Mouse (Mus musculus): ENCODE data around the gene Arrdc2. TPM values are rescaled to one million over a fixed set of nuclear protein-coding genes. Genes with fewer than 3 reads are reported as not detected.

Gene Arrdc2
- polyA plus RNA-seq, 1 experiment from 2014 or later, result 9.6 TPM

DNA sequence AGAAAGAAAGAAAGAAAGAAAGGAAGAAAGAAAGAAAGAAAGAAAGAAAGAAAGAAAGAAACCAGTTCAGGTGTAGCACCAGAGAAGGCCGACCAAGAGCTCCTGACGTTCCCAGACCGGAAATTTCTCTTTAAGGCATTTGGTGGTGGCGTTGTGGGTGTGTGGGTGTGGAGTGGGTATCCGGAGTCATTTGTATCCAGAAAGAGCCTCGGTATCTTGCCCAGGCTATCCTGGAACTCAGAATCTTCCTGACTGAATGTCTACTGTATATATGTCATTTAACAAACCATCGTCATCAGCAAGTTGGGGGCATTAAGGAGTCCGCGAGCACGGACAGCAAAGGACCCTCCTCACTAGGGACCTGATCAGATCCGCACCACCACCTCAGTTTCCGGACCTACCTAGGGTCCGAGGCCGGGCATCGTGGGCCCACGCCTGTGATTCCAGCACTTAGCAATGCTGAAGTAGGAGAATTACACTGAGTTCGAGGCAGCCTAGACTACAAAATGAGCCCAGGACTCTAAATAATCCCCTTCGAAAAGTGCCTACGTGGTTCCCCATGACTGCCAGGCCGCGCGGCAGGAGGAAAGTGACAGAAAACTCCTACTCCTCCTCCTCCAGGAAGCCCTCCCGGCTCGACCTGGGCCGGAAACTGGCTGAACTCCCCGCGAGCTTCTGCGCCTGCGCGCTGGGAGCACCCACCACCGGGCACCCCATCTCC, 33.3 kb upstream of the Arrdc2 start:
- Histone ChIP-seq H3K9me3 (no peaks in the 10 kb centered on the region), H3K27ac (replicated peaks) (peak overlapping the region; percentile 95), H3K9ac (replicated peaks) (peak overlapping the region; percentile 72), H3K36me3 (peaks cover 4% of the 10 kb centered on the region; the same call in 1 of the 2 replicates), H3K4me3 (peak overlapping the region; percentile 80), H3K4me2 (replicated peaks) (peak overlapping the region; percentile 93), H3K27me3 (no peaks in the 10 kb centered on the region), H3K4me1 (peaks cover 38% of the 10 kb centered on the region)
- 6% methylated on average over 31 of the region's 31 CpGs for WGBS
- peak; percentile 1; the same call in 1 of the 2 replicates for ATAC-seq (replicated peaks)

DNA sequence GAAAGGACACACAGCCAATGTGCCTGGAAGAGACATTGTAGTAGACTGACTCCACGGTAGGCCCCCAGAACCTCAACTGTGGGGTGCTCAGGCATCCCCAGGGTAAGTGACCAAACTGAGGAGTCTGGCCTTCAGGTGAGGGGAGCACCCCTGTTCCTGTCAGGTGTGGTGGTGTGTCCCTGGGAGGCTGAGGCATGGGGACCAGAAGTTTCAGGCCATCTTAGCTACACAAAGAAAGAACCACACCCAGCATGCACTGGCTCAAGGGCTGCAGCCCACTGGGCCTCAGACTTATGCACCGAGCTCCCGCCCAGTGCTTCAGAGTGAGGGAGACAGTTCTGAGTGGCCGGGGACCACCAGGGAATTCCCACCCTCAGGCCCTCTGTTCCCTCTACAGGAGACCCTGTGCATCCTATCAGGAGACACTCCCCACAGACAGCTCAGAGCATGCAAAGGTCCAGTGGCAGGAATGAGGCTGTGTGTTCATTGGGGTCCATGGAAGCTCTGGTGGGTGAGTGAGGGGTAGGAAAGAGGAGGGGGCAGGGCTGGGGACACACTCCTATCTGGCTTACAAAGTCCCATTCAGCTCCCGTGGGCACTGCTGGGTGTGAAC, 31.8 kb upstream of the Arrdc2 start:
- H3K4me1 ChIP-seq, result peaks cover 44% of the 10 kb centered on the region
- no peaks in the 10 kb centered on the region for H3K9me3 ChIP-seq
- peaks cover 4% of the 10 kb centered on the region; the same call in 1 of the 2 replicates for H3K36me3 ChIP-seq
- no peak overlapping the region for H3K4me3 ChIP-seq
- no peaks in the 10 kb centered on the region for H3K27me3 ChIP-seq
- ATAC-seq (replicated peaks), result no peak
- 81% methylated on average over 5 of the region's 5 CpGs for WGBS
- H3K4me2 ChIP-seq (replicated peaks), result no peak overlapping the region
- H3K27ac ChIP-seq (replicated peaks), result no peak overlapping the region
- H3K9ac ChIP-seq (replicated peaks), result no peak overlapping the region

DNA sequence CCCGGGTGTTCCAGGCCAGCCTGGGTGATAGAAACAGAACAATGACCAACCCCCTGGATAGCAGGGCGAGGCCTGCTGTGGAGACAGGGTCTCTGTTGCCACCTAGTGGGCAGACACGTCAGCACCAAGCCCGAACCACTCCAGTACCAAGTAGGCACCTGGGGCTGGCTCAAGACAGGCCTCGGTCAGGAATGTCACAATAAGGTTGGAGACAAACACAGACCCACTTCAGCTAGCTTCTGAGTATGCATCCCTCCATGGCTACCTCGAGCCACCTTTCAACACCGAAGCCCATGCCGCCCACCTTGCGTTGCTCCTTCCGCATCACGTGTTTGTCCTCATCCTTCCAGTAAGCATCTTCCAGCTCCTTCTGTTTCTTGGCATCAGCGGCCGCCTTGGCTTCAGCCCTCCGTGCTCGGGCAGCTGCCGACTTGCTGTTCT, 30.1 kb upstream of the Arrdc2 start:
- Histone ChIP-seq H3K27me3 (no peaks in the 10 kb centered on the region), H3K4me2 (replicated peaks) (no peak overlapping the region), H3K9me3 (no peaks in the 10 kb centered on the region), H3K4me3 (no peak overlapping the region), H3K9ac (replicated peaks) (peak overlapping the region; percentile 36), H3K36me3 (peaks cover 4% of the 10 kb centered on the region; the same call in 1 of the 2 replicates), H3K27ac (replicated peaks) (peak overlapping the region; percentile 67), H3K4me1 (peaks cover 54% of the 10 kb centered on the region)
- WGBS, result 45% methylated on average over 16 of the region's 16 CpGs
- ATAC-seq (replicated peaks), result 0 out of 2 replicates have a peak, but pooled peaks have one; percentile 6

GRCm38 (mm10) chr8:70869199-70869571, 29.7 kb upstream of the Arrdc2 start:
- ATAC-seq (replicated peaks), result no peak
- no peaks in the 10 kb centered on the region for H3K9me3 ChIP-seq
- no peak overlapping the region for H3K4me3 ChIP-seq
- H3K9ac ChIP-seq (replicated peaks), result peak overlapping the region; percentile 36
- 36% methylated on average over 5 of the region's 5 CpGs for WGBS
- H3K4me1 ChIP-seq, result peaks cover 58% of the 10 kb centered on the region
- H3K4me2 ChIP-seq (replicated peaks), result peak overlapping the region; percentile 19; the same call in 1 of the 2 replicates
- no peaks in the 10 kb centered on the region for H3K27me3 ChIP-seq
- peaks cover 4% of the 10 kb centered on the region; the same call in 1 of the 2 replicates for H3K36me3 ChIP-seq
- H3K27ac ChIP-seq (replicated peaks), result peak overlapping the region; percentile 67

GRCm38 (mm10) chr8:70868559-70869198, 29.2 kb upstream of the Arrdc2 start:
- Histone ChIP-seq H3K9me3 (no peaks in the 10 kb centered on the region), H3K36me3 (peaks cover 4% of the 10 kb centered on the region; the same call in 1 of the 2 replicates), H3K27me3 (no peaks in the 10 kb centered on the region), H3K9ac (replicated peaks) (peak overlapping the region; percentile 36), H3K4me1 (peaks cover 63% of the 10 kb centered on the region), H3K27ac (replicated peaks) (peak overlapping the region; percentile 67), H3K4me3 (no peak overlapping the region), H3K4me2 (replicated peaks) (peak overlapping the region; percentile 19)
- WGBS, result 17% methylated on average over 40 of the region's 40 CpGs
- ATAC-seq (replicated peaks), result no peak

DNA sequence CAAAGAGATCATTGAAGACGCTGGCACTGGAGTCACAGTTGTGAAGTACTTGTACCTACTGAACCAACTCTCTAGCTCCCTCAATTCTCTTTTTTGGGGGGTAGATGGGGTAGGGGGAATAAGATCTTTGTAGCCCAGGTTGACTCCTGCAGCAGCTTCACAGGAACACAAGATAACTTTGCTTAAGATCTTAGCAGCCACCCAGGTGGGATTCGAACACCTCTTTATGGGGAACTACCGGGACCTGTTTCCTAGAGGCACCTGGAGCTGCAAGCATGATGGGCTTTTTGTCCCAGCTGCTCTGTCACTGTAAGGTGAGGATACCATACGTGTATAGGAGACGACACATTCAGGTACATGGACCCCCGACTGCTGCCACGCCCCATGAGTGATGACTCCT, 27.0 kb upstream of the Arrdc2 start:
- no peak overlapping the region for H3K9ac ChIP-seq (replicated peaks)
- no peaks in the 10 kb centered on the region for H3K9me3 ChIP-seq
- H3K4me1 ChIP-seq, result peaks cover 70% of the 10 kb centered on the region
- H3K27me3 ChIP-seq, result no peaks in the 10 kb centered on the region; the same call in 1 of the 2 replicates
- H3K36me3 ChIP-seq, result peaks cover 4% of the 10 kb centered on the region; the same call in 1 of the 2 replicates
- peak overlapping the region; percentile 97 for H3K27ac ChIP-seq (replicated peaks)
- H3K4me3 ChIP-seq, result no peak overlapping the region
- ATAC-seq (replicated peaks), result no peak
- whole genome bisulfite sequencing, result 84% methylated on average over 7 of the region's 7 CpGs
- H3K4me2 ChIP-seq (replicated peaks), result peak overlapping the region; percentile 92; the same call in 1 of the 2 replicates

DNA sequence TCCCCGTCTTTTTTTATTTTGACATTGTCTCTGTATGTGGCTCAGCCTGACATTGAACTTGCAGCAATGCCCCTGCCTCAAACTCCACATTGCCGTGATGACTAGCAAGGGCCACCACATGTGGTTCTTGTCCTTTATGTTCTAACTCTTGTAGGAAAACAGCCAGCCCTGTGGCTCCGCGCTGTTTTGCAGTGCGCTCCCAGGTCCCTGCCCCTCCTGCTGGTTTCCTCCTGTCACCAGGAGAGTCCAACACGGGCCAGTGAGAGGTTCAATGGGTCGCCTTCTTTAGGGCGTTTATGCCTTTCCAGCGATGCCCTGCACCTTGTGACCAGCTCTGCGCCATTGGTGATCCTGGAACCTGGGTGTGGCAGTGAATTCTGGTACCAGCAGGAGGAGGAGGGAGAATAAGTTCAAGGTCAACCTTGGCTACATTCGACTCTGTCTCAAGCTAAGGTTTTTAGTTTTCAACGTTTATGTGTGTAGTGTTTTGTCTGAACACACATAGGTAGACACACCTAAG, 26.5 kb upstream of the Arrdc2 start:
- Histone ChIP-seq H3K9ac (replicated peaks) (peak overlapping the region; percentile 45), H3K27me3 (no peaks in the 10 kb centered on the region; the same call in 1 of the 2 replicates), H3K9me3 (no peaks in the 10 kb centered on the region), H3K4me1 (peaks cover 68% of the 10 kb centered on the region), H3K36me3 (peaks cover 4% of the 10 kb centered on the region; the same call in 1 of the 2 replicates), H3K4me3 (peak overlapping the region; percentile 57), H3K27ac (replicated peaks) (peak overlapping the region; percentile 97), H3K4me2 (replicated peaks) (peak overlapping the region; percentile 92)
- WGBS, result 6% methylated on average over 12 of the region's 12 CpGs
- no peak; the same call in none of the 2 replicates for ATAC-seq (replicated peaks)

- ATAC-seq (replicated peaks), result peak; percentile 85
- H3K4me1 ChIP-seq, result peaks cover 68% of the 10 kb centered on the region
- peak overlapping the region; percentile 57 for H3K4me3 ChIP-seq
These were observed 26.0 kb upstream of the Arrdc2 start for GRCm38 (mm10) chr8:70865350-70866000.

DNA sequence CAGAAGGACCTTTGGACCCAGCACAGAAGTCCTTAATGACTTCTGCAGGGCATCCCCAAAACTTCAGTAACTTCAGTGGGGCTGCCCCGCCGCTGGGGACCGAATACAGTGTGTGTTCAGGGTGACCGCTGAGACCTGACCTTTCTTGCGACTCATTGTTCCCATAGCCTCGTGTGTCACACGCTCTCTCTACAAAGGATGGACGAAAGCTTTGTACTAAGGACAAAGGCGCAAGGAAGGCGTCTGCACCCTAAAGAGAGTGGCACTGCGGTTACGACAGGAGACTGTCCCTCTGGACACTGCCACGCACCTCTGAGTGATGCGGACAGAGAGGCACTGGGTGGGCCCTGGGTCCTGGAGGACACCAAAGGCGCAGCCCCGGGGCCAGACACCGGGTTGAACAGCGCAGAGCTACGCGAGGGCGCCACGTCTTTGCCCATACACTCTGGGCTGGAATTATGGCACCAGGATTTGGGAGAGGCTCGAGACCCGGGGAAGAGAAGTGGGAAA, 25.2 kb upstream of the Arrdc2 start:
- peak overlapping the region; percentile 92 for H3K4me2 ChIP-seq (replicated peaks)
- H3K27me3 ChIP-seq, result no peaks in the 10 kb centered on the region; the same call in 1 of the 2 replicates
- WGBS, result 1% methylated on average over 24 of the region's 24 CpGs
- peak; percentile 33 for ATAC-seq (replicated peaks)
- no peaks in the 10 kb centered on the region for H3K9me3 ChIP-seq
- H3K4me3 ChIP-seq, result peak overlapping the region; percentile 57
- H3K27ac ChIP-seq (replicated peaks), result peak overlapping the region; percentile 97
- H3K9ac ChIP-seq (replicated peaks), result peak overlapping the region; percentile 58
- peaks cover 63% of the 10 kb centered on the region for H3K4me1 ChIP-seq
- peaks cover 4% of the 10 kb centered on the region; the same call in 1 of the 2 replicates for H3K36me3 ChIP-seq

More at GRCm38 (mm10) chr8:70865350-70866000, 26.0 kb upstream of the Arrdc2 start:
- under 1% methylated on average over 46 of the region's 46 CpGs for WGBS
- Histone ChIP-seq H3K27ac (replicated peaks) (peak overlapping the region; percentile 97), H3K36me3 (peaks cover 4% of the 10 kb centered on the region; the same call in 1 of the 2 replicates), H3K27me3 (no peaks in the 10 kb centered on the region; the same call in 1 of the 2 replicates), H3K9ac (replicated peaks) (peak overlapping the region; percentile 58), H3K9me3 (no peaks in the 10 kb centered on the region), H3K4me2 (replicated peaks) (peak overlapping the region; percentile 92)

- H3K36me3 ChIP-seq, result peaks cover 4% of the 10 kb centered on the region; the same call in 1 of the 2 replicates
- H3K4me3 ChIP-seq, result peak overlapping the region; percentile 57
- peak overlapping the region; percentile 97 for H3K27ac ChIP-seq (replicated peaks)
- under 1% methylated on average over 46 of the region's 46 CpGs for WGBS
- peak overlapping the region; percentile 58 for H3K9ac ChIP-seq (replicated peaks)
- no peaks in the 10 kb centered on the region; the same call in 1 of the 2 replicates for H3K27me3 ChIP-seq
- H3K4me1 ChIP-seq, result peaks cover 57% of the 10 kb centered on the region
- ATAC-seq (replicated peaks), result no peak
- no peaks in the 10 kb centered on the region for H3K9me3 ChIP-seq
- H3K4me2 ChIP-seq (replicated peaks), result peak overlapping the region; percentile 92
These were observed 24.6 kb upstream of the Arrdc2 start for GRCm38 (mm10) chr8:70863956-70864711.
